Mouse (Mus musculus): ENCODE measurements around the gene Cend1.

Gene Cend1

DNA sequence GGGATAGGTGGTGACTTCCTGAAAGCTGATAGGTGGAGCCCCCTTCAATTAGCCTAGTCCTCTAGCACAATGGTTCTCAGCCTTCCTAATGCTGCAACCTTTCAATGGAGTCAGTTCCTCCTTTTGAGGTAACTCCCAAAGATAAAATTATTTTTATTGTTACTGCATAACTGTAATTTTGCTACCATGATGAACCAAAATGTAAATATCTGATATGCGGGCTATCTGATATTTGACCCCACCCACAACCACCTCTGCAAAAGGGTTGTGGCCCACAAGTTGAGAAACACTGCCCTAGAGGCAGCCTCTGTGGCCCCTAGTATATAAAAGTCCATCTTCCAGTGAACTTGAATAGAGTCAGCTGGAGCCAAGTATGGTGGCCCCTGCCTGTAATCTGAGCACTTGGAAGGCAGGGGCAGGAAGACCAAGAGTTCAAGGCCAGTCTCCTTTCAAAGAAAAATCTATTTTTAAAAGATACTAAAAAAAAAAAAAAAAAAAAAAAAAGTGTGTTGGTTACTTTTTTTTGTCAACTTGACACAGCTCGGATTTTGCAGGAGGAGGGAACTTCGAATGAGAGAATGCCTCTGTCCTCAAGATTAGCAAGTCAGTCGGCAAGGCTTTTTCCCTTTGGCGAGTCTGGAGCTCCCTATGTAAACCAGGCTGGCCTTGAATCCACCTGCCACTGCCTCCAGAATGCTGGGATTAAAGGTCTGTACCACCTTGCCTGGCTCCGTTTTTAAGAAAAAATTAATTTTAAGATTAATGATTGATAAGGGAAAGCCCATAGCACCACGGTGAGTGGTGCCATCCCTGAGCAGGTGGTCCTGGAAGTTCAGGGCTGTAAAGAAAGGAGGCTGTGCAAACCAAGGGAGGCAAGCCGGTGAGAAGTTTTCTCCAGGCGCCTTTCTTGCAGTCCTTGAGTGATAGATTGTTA lies 38.7 kb downstream of the Cend1 start:
- DNase-seq, result peak; percentile 39 to 42

DNA sequence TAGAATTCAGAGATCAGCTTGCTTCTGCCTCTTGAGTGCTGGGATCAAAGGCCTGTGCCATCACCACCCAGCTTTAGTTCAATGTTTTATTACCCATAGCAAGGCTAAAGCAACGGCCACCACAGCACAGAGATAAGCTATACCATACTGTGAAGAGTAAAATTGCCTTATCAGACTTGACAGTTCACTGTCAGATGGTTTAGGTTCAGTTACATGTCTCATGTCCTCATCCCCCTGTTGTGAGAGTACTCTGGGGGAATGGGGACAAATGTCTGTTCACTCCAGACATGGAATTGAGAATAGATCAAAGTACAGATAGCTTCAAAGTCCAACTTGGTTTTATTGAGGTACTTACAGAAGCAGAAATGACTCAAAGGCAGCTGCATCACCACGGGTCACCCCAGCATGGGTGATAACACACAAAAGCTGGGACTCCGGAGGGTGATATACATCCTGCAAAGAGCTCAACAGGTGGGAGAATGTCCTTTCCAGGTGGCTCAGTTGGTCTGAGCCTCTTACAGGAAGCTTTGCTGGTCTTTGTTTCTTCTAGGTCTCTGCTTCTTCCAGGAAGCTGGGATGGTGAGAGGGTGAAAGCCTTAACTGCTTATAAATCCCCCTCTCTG lies 40.7 kb downstream of the Cend1 start:
- DNase-seq, result no peak

DNA sequence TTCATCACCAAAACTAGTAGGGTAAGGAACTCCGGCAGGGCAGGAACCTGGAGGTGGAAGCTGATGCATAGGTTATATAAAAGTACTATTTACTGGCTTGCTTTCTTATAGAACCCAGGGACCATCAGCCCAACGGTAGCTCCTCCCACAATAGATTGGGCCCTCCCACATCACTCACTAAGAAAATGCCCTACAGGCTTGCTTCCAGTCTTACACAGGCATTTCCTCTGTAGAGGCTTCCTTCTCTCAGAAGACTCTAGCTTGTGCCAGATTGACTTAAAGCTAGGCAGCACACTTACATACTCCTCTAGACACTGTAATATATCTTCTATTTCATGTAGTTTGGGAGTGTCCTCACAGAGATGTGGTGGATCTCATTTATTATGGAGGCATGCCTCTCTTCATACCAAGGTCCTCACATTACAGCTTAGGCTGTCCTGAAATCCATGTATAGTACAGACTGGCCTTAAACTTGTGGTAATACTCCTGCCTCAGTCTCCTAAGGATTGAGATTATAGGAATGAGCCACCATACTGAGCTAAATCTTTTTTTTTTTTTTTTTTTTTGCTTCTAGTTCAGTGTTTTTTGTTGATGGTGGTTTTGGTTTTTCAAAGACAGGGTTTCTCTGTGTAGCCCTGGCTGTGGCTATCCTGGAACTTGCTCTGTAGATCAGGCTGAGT lies 41.3 kb downstream of the Cend1 start:
- DNase-seq, result no peak

DNA sequence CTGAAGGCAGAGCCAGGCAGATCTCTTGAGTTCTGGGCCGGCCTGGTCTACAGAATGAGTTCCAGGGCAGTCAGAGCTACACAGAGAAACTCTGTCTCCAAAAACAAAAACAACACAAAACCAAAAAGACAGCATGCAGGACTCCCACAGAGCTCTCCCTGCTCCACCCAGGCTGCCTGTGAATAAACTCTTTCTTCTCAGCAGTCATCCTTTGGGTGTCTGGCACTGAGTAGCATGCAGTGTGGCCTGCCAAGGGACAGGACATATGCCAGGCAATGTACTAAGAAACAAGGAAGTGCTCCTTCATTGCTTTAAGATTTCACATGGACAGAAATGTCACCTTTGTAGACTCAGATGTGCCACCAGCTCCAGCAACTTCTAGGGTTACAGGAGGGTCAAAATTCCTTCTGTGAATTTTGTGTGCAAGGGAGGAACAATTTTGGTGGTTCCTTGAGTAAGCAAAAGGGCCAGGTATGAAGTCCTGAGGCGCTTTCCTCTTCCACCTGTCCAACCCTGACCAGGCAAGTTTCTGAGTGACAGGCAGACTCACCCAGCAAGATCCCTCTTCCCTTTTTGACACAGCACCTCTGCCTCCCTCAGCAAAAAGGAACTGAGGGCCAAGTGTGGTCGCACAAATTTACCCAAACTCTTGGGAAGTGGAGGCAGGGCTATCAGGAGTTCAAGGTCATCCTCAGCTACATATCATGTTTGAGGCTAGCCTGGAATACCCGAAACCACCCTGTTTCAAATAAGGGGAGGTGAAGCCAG lies 48.0 kb downstream of the Cend1 start:
- no peak for DNase-seq

DNA sequence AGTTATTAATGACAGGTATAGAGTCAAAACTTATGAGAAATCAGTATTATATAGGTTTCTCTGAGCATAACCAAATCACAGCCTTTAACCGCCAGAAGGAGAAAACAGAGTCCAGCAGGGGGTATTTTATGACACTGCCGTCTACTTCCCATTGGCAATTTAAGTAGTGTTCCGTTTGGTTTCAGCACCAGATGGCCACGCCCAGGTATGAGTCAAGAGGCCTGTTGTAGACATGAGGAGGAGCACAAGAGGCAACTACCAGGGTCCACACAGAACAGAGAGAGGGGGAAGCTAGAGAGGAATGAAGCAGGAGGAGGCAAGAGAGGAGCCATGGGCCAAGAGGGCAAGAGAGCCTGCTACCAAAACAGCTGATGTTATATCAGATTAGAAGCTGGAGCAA lies 49.7 kb downstream of the Cend1 start:
- DNase-seq, result no peak

Measured in kidney, postnatal 36 days (tissue).